Mouse (Mus musculus): ENCODE measurements around the gene Med29.

DNA sequence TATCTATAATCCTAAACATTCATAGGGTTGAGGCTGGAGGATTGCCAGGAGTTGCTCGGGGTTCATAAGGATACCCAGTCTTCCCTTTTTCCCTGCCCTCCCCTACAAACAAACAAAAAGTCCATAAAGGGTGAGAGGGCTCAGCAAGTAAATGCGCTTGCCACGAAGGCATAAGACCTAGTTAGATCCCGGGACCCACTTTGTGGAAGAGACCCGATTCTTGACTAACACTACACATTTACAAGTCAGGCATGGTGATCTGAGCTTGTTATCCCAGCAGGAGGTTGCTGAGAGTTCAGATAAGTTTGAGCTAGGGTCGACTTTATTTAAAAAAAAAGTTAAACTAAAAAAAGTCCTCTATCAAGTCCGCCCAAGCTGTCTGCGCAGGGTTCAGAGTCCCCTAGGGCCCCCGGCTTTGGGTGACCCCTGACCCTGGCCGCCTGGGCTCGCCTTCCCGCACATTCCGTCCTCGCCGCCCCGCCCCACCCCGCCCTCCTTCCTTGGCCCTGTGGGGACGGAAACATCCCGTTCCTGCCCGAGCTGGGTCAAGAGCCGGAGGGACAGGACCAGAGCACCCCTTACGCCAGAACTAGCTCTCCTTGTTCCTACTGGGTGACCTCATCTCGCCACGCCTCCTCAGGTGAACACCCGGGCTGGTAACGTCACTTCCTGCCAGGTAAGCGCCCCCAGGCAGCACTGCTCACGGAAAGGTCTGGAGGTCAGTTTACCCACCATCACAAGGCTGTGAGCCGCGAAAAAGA is 16.3 kb downstream of the Med29 start:
- TF ChIP-seq CTCF (IDR thresholded peaks at IDR 0.05 in 2 of 3, conservative IDR thresholded peaks at IDR 0.05 in 1 of 3; ENCODE audit: control insufficient read depth in 1 of 3, insufficient read depth in 1 of 3, low read depth in 2 of 3, low read length in 3 of 3, poor library complexity in 1 of 3, severe bottlenecking in 1 of 3) = no peak
- no peak for TF ChIP-seq ELF1 (IDR thresholded peaks at IDR 0.05; ENCODE audit: low read depth, low read length)
- no peak for TF ChIP-seq KAT2A (conservative IDR thresholded peaks at IDR 0.05; ENCODE audit: low read depth, low read length)
- TF ChIP-seq POLR2A (IDR thresholded peaks at IDR 0.05; ENCODE audit: control insufficient read depth in 1 of 2, insufficient read depth in 1 of 2, low read depth in 1 of 2, low read length in 2 of 2, poor library complexity in 1 of 2) = no peak
- TF ChIP-seq BHLHE40 (IDR thresholded peaks at IDR 0.05; ENCODE audit: borderline replicate concordance, low read depth, low read length) = no peak; the same call in 1 of the 2 replicates
- TF ChIP-seq ETS1 (IDR thresholded peaks at IDR 0.05; ENCODE audit: low read depth, low read length) = no peak
- no peak for TF ChIP-seq HCFC1 (IDR thresholded peaks at IDR 0.05; ENCODE audit: low read depth, low read length)
- TF ChIP-seq NRF1 (IDR thresholded peaks at IDR 0.05; ENCODE audit: insufficient read depth, low read depth, low read length, poor library complexity, severe bottlenecking) = no peak
